Mouse (Mus musculus): ENCODE results near the gene Ptbp1.
A peak's percentile ranks its signal among the peaks of the same experiment; 100 is the strongest.

Gene Ptbp1

GRCm38 (mm10) chr10:79834769-79835398 lies 19.3 kb upstream of the Ptbp1 start:
- DNase-seq (ENCODE audit: low spot score), result no peak

DNA sequence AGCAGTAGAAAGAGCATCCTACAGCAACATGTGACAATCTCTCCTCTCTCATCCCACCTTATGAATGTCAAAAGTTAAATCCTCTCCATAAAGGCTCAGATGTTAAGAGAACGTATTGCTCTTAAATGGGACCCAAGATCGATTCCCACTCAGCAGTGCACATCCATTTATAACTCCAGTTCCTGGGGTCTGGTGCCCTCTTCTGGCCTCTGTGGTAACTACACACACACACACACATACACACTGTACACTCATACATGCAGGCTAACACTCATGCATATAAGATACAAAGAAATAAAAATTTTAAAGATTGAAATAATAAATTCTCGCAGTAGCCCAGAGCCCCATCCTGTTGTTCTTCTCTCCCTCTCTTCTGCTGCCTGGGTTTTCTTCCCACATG lies 17.3 kb upstream of the Ptbp1 start:
- DNase-seq (ENCODE audit: low spot score), result no peak

DNA sequence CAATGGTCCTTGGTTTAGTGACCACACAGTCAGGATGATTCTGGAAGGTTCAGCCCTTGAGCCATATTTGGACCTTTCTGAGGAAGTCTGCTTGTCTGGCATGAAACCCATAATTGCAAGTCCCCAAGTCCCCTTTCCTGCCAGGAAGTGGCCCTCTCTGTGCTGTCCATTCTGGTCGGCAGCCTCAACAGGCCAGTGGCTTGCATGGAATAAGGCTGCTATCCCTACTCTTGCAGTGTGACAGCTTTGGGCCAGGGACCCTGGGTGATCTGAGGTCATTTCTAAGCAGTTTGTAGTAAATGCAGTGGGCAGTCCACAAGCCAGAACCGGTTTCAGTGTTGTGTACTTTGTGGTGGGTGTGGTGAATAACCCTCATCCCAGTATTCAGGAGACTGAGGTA lies 16.1 kb upstream of the Ptbp1 start:
- no peak for DNase-seq (ENCODE audit: low spot score)

DNA sequence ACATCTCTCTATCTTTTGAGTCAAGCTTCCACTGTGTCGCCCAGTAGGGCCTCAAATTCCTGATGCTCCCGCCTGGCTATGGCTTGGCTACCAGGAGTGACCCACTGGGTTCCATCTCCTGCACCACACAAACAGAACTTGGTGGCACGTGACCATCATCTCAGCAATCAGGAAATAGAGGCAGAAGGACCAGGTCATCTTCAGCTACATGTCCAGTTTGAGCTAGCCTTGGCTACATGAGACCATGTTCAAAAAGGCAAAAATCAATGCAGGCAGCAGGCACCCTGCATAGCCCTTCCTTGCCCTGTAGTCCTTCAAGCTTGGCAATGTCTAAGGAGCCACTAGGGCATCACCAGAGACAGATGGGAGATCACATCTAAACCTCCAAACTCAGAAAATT lies 14.1 kb upstream of the Ptbp1 start:
- DNase-seq (ENCODE audit: low spot score), result no peak

DNA sequence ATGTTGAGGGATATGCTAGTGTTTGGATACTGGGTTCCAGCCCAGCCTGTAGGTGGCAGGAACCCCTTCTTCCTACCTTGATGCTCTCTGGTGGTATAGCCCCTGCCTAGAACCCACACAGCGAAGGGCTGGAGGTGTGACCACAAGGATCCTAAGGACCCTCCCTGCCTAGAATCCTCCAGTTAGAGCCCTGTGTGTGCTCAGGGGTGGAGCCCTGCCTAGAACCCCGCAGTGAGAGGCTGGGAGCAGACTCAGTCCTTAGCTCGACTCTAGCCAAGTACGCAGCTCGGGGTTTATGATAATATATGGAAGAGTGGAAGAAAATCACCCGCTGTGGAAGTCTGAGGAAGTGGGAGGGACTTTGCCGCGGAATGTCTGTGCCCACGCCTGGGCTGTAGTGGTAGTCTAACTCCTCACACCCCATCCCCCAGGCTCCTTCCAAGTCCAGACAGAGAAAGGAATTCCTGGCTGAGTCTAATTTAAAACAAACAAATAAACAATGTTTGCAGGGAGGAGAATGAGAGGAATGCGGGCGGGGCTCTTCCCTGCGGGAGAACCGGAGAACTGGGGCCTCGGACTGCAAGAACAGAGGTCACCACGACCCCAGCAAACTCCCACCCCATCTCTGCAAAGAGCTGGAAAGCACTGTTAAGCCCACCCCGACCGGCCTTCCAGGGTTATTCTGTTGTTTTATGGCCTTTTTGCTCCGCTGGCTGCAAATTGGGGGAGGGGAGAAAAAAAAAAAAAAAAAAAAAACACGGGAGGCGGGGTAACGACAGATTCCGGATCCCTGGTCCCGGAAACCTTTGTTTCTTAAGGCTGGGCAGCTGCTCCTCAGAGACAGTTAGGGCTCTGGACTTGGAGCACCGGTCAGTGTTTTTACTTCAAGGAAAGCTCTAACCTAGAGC lies 13.3 kb upstream of the Ptbp1 start:
- DNase-seq (ENCODE audit: low spot score), result no peak

GRCm38 (mm10) chr10:79842322-79842721 lies 11.9 kb upstream of the Ptbp1 start:
- no peak for DNase-seq (ENCODE audit: low spot score)

DNA sequence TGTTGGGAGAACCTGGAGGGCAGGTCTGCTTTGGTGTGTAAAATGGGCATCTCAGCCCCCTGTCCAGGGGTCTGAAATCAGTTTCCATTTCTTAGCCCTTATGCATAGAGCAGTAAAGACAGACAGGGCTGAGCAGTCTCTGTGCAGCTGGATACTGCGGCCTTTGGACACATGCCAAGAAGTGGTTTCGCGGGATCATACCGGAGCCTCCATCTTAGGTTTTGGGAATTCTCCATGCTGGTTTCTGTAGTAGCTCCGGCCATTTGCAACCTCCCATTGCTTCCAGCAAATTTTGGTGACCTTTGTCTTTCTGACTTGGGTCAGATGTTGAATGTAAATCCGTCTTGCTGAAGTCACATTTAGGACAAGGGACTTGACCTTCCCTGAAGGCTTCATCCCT lies 10.8 kb upstream of the Ptbp1 start:
- DNase-seq (ENCODE audit: low spot score), result no peak

- no peak for DNase-seq (ENCODE audit: low spot score)
Measured at GRCm38 (mm10) chr10:79846553-79846952, 7.7 kb upstream of the Ptbp1 start.

- DNase-seq (ENCODE audit: low spot score), result no peak
Measured at GRCm38 (mm10) chr10:79849941-79850628, 4.1 kb upstream of the Ptbp1 start.

DNA sequence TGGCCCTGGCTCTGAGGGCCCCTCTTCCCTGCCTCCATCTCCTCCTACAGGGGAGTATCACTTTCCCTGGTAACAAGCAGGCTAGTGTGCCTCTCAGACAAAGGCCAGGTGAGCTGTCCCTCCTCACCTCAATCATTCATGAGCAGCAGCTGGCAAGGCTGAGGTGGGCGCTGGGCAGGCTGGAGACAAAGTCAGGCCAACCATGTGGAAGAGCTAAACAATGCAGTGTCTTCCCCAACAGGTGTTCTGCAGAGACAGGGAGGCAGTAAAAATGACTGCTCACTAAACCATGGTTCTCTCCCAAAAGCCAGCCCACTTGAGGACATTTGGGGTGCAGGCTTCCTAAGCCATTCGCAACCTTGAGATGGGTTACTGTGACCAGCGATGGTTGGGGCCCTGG lies 2.6 kb upstream of the Ptbp1 start:
- no peak for DNase-seq (ENCODE audit: low spot score)

DNA sequence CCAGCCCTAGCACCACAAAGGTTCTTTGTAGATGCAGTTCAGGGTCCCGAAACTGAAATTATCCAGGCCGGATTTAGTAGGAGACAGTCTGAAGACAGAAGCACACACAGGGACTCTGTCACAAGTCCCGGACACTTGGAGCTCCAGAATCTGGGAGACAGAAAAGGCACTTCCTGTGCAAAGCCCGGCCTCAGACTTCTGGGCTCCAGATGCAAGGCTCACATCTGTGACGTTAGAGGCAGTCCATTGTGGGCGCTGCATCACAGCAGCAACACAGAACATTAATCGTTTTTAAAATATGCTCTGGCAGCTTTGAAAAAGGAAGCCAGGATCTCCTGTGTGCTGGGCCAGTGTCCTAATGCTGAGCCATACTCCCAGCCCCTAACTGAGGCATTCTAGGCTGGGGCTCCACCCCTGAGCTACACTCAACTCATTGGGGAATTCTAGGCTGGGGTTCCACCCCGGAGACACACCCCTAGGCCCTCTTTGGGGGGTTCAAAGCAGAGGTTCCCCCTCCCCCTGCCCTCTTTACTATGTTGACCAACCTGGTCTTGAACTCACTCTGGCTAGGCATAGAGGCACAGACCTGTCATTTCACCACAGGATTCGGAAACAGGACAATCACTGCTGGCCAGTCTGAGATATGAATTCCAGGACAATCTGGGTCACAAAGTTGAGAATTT lies 2.0 kb upstream of the Ptbp1 start:
- DNase-seq (ENCODE audit: low spot score), result no peak

GRCm38 (mm10) chr10:79852827-79853226 lies 1.4 kb upstream of the Ptbp1 start:
- no peak for DNase-seq (ENCODE audit: low spot score)

DNA sequence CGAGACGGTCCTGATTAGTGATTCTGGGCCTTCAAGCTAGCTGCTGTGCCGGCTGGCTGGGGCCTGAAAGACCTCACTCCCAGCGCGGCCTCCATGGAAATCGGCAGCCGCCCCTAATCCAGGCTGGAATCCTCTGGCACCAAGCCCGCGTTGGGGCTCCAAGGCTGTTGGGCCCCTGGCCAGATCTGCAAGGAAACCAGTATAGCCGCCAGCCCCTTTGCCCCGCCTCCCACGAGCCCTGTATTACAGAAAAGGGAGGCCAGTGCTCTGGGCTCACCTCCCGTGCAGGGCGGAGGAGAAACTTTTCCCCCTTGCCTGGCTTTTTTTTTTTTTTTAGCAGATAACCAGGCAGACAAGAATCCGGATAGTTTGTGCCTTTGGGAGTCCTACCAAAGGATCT lies 835 bp upstream of the Ptbp1 start:
- DNase-seq (ENCODE audit: low spot score), result peak; percentile 99

GRCm38 (mm10) chr10:79854801-79855541 lies 744 bp downstream of the Ptbp1 start:
- no peak for DNase-seq (ENCODE audit: low spot score)

- no peak for DNase-seq (ENCODE audit: low spot score)
Measured at GRCm38 (mm10) chr10:79855558-79856184, 1.4 kb downstream of the Ptbp1 start.

DNA sequence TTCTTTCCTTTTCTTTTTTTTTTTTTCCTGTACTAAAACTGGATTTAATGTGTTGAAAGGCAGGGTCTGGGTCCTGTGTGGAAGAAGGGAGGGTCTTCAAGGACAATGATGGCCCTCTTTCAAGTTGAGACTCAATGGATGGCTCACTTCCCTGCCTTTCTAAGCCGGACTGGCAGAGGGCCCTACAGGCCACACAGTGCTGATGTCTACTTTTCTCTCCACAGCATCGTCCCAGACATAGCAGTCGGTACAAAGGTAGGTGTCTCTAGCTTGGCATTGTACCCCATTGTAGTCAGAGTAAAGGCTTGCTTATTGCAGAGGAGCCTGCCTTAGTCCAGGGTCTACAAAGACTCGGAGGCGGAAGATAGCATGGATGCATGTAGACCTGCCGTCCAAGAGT lies 2.1 kb downstream of the Ptbp1 start:
- no peak for DNase-seq (ENCODE audit: low spot score)

DNA sequence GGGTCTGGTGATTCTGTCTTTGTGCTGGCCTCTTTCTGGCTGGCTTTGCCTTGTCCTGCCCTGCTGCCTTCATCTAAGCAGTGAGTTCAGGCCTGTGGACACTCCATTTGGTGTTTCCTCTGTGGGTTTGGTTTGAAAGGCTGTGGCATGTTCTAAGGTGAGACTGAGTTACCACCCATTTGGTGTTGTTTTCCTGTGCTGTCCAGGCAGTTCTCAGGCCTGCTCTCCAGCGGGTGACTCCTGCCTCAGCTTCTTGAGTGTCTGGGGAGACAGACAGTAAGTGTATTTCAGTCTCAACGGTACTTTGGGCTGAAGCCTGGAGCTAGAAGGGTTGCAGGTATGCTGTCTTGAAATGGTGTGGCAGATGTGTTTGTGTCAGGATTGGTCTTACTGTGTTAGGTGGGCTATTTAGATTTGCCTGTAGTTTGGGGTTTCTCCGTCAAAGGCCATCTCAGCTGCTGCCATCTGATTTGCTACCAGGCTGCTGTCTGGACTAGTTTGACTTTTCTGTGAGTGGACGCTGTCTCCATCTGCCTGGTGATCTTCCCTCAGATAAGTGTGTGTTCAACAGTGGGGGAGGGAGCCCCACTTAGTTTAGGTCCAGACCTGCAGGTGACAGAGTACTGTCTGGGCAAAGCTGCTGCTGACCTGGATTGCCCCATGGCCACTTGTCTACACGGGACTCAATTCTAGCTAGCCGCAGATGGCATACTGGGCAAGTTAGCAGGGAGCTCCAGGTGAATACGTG lies 2.7 kb downstream of the Ptbp1 start:
- DNase-seq (ENCODE audit: low spot score), result no peak

DNA sequence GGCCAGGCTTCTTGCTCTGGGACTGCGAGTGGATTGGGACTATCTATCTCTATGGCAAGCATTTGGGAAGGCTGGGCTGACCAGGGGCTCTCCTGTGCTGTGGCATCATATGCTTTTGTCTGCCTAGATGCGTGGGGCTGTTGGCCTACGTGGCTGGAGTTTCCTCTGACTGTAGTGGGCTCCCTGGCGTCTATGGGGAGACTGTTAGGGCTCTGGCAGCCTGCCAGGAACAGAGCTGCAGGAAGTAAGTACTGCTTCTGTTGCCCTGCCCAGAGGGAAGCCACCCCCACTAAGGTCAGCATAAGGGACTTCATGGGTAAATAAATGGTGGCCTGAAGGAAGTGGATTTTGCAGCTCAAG lies 3.2 kb downstream of the Ptbp1 start:
- DNase-seq (ENCODE audit: low spot score), result no peak

GRCm38 (mm10) chr10:79857894-79858293 lies 3.7 kb downstream of the Ptbp1 start:
- no peak for DNase-seq (ENCODE audit: low spot score)

DNA sequence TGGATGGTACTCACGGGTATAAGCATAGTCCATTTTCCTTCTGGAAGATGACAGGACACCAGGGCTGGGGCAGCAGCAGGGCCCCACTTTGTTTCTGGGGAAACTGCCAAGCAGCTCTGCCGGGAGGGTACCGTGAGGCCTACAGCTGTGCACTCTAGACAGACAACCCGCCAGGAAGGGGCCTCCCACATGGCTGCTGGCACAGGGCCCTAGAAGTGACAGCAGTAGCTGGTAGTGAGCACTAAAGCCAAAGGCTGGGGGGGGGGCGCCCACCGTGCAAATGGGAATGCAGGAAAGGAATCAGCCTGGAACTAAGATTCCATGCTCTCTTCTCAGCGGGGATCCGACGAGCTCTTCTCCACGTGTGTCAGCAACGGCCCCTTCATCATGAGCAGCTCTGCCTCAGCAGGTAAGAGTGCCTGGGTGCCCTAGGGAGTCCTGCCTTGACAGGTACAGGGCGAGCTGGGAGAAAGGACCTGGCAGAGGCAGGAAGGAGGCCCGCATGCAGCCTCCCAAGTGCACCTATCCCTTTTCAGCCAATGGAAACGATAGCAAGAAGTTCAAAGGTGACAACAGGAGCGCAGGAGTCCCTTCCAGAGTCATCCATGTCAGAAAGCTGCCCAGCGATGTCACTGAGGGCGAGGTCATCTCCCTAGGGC lies 4.3 kb downstream of the Ptbp1 start:
- DNase-seq (ENCODE audit: low spot score), result no peak
